Mouse (Mus musculus): ENCODE measurements around the gene Myo10.

DNA sequence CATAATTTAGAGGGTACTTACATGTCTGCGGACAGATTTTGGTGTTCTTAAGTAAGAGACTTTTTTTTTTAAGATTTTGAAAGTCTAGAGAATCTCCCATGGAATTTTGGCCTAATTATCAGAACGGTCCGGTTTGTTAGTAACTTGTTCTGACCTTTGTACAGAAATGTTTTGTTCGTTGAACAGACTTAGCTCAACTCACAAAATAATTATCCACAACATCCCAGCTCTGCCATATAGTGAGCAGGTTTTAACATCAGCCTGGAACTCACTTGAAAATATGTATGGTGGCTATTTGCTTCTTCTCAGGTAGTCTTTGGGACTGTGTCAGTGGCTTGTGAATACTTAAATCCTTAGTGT, 68.4 kb downstream of the Myo10 start:
- TF ChIP-seq CTCF (IDR thresholded peaks at IDR 0.05; ENCODE audit: low read depth, low read length) (no peak), POLR2A (IDR thresholded peaks at IDR 0.05; ENCODE audit: extremely low read depth, insufficient read depth, low read length) (no peak)

All from liver, adult 2 months (tissue).